Mouse (Mus musculus): ENCODE data around the gene Wnt8b. TPM values are rescaled to one million over a fixed set of nuclear protein-coding genes. Genes with fewer than 3 reads are reported as not detected.

Gene Wnt8b
- polyA plus RNA-seq, 1 experiment from 2014 or later, result 4.6 TPM

- 7% methylated on average over 7 of the region's 7 CpGs for WGBS
- no peak for ATAC-seq (replicated peaks)
- Histone ChIP-seq H3K27ac (replicated peaks) (no peak overlapping the region), H3K4me2 (replicated peaks) (no peak overlapping the region), H3K27me3 (peaks cover 97% of the 10 kb centered on the region), H3K4me3 (no peak overlapping the region), H3K4me1 (peaks cover 29% of the 10 kb centered on the region), H3K9me3 (no peaks in the 10 kb centered on the region), H3K9ac (replicated peaks) (no peak overlapping the region), H3K36me3 (no peaks in the 10 kb centered on the region)
Observed at GRCm38 (mm10) chr19:44513921-44514482, 20.7 kb downstream of the Wnt8b start.

DNA sequence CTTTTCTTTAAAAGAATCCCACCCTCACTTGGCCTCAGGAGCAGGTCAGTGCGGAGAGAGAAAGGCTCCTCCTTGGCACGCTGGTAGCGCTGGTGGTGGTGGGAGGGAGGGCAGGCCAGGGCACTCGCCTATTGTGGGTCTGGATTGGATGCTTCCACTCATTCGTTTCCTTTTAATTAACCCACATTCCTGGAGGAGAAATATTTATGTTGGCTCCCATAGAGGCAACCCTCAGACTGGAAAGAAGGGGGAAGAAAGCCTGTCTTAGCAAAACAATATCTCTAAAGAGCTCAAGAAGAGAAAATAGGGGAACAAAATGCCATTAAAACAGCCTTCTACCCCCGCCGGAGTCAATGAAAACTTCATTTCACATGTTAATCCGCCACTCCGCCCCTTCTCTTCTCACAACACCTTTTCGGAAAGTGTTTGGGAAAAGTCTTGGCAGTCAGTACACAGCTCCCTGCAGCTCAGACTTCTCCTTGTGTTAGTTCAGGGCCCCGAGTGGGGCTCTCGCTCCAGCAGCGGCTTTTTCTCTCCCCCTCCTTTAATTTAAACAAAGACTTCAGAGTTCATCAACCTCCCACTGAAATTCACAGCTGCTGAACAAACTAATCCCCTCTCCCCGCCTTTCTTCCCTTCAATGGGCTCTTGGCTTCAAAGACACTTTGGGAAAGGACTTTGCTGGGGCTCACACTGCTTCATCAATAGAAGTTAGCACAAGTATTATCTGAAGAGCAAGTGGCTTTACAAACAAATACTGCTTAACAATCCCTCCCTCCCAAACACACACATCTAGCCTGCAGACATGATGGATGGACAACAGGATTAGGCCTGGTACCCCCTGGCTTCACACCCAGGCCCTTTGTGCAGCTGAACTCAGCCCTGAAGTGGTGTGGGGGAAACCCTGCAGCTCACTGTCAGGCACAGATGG lies 21.5 kb downstream of the Wnt8b start:
- Histone ChIP-seq H3K27me3 (peaks cover 97% of the 10 kb centered on the region), H3K4me2 (replicated peaks) (no peak overlapping the region), H3K4me3 (no peak overlapping the region), H3K9ac (replicated peaks) (no peak overlapping the region), H3K36me3 (no peaks in the 10 kb centered on the region), H3K4me1 (peaks cover 29% of the 10 kb centered on the region), H3K27ac (replicated peaks) (no peak overlapping the region), H3K9me3 (no peaks in the 10 kb centered on the region)
- WGBS, result 2% methylated on average over 14 of the region's 14 CpGs
- ATAC-seq (replicated peaks), result peak; percentile 88

- Histone ChIP-seq H3K9ac (replicated peaks) (no peak overlapping the region), H3K4me1 (peaks cover 27% of the 10 kb centered on the region), H3K36me3 (no peaks in the 10 kb centered on the region), H3K4me2 (replicated peaks) (no peak overlapping the region), H3K27ac (replicated peaks) (no peak overlapping the region), H3K27me3 (peaks cover 95% of the 10 kb centered on the region), H3K4me3 (no peak overlapping the region), H3K9me3 (no peaks in the 10 kb centered on the region)
- WGBS, result 24% methylated on average over 6 of the region's 6 CpGs
- ATAC-seq (replicated peaks), result no peak
Observed at GRCm38 (mm10) chr19:44515769-44516168, 22.5 kb downstream of the Wnt8b start.

DNA sequence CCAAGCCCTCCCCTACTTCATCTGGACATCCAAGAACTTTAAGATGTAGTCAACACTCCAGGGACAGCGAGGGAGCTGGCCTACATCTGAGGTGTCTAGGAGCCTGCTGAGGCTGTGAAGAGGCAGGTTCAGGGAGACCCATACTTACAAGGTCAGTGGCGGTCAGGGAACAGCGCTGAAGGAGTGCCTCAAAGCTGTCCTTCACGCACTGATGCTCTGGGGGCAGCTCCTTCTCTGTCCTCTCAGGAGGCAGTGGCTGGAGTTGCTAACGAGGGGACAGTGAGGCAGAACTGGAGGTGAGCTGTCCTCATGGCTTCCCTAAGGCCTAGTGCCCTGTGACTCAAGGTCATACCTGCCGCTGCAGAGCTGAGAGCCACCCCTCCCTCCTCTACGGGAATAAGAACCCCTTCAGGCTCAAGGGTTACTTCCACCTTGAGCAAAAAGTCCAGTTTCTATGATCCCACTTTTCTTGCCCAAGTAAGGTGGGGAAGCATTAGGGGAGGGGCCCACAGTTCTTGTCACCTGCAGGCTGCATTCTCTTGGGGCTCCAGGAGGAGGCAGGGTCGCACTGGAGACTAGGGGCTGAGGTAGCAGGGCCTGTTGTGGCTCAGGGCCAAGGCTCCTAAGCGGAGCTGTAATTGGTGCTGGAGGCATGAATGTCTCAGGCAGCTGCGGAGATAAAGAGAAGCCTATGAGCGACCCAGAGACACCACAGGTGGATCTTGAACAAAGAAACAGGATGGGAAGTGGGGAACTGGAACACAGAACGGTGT lies 24.9 kb downstream of the Wnt8b start:
- Histone ChIP-seq H3K4me1 (peaks cover 12% of the 10 kb centered on the region), H3K27ac (replicated peaks) (no peak overlapping the region), H3K9me3 (no peaks in the 10 kb centered on the region), H3K27me3 (peaks cover 85% of the 10 kb centered on the region), H3K4me3 (no peak overlapping the region), H3K9ac (replicated peaks) (no peak overlapping the region), H3K36me3 (no peaks in the 10 kb centered on the region), H3K4me2 (replicated peaks) (no peak overlapping the region)
- 40% methylated on average over 12 of the region's 12 CpGs for WGBS
- ATAC-seq (replicated peaks), result no peak

GRCm38 (mm10) chr19:44519152-44519551 lies 25.9 kb downstream of the Wnt8b start:
- no peak for ATAC-seq (replicated peaks)
- Histone ChIP-seq H3K9me3 (no peaks in the 10 kb centered on the region), H3K4me1 (peaks cover 11% of the 10 kb centered on the region), H3K9ac (replicated peaks) (no peak overlapping the region), H3K4me2 (replicated peaks) (no peak overlapping the region), H3K27me3 (peaks cover 84% of the 10 kb centered on the region), H3K36me3 (no peaks in the 10 kb centered on the region), H3K4me3 (no peak overlapping the region), H3K27ac (replicated peaks) (no peak overlapping the region)
- WGBS, result 32% methylated on average over 7 of the region's 7 CpGs

GRCm38 (mm10) chr19:44525551-44526205 lies 32.4 kb downstream of the Wnt8b start:
- Histone ChIP-seq H3K9me3 (no peaks in the 10 kb centered on the region), H3K27me3 (peaks cover 35% of the 10 kb centered on the region), H3K4me1 (no peaks in the 10 kb centered on the region), H3K36me3 (no peaks in the 10 kb centered on the region), H3K4me2 (replicated peaks) (no peak overlapping the region), H3K4me3 (no peak overlapping the region), H3K9ac (replicated peaks) (no peak overlapping the region), H3K27ac (replicated peaks) (no peak overlapping the region)
- 84% methylated on average over 9 of the region's 9 CpGs for WGBS
- ATAC-seq (replicated peaks), result no peak

DNA sequence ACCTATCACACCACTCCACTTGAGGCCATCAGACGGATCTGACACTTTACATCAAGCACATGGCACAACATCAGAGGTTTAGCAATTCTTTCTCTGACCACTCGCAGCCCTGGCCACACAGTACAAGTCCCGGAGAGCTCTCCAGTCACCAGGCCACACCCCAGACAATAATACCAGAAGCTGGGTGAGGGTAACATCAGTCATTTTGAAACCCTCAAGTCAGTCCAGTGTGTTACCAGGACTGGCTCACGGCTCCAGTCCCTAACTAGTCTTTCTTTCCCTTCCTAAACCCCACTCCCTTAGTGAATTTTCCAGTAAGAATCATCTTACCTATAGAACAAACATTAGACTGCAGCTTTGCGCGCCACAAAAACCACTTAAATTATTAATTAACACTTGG lies 36.7 kb downstream of the Wnt8b start:
- H3K4me1 ChIP-seq, result no peaks in the 10 kb centered on the region
- H3K9me3 ChIP-seq, result no peaks in the 10 kb centered on the region
- peaks cover 8% of the 10 kb centered on the region; the same call in 1 of the 2 replicates for H3K27me3 ChIP-seq
- 76% methylated on average over 6 of the region's 6 CpGs for WGBS
- no peak overlapping the region for H3K9ac ChIP-seq (replicated peaks)
- no peak for ATAC-seq (replicated peaks)
- H3K4me3 ChIP-seq, result no peak overlapping the region
- H3K36me3 ChIP-seq, result no peaks in the 10 kb centered on the region
- H3K4me2 ChIP-seq (replicated peaks), result no peak overlapping the region
- no peak overlapping the region for H3K27ac ChIP-seq (replicated peaks)

DNA sequence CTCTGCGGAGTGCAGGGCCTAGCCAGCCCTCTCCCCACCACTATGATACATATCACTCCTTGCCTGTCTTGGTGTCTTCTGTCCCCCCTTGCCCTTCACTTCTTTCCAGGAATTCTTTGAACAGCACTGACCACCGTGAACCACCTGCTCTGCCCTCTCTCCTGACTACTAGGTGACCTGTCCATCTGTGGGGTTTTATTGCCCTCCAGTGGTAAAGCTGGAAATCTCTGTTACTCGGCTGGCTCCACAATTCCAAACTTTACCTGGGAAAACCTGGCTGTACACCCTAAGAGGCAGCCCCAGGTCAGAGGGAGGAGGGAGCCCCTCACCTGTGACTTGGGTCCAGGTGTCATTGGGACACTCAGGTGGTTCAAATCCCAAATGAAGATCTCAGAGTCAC lies 42.1 kb downstream of the Wnt8b start:
- Histone ChIP-seq H3K4me2 (replicated peaks) (no peak overlapping the region), H3K9me3 (0 out of 2 replicates have a peak, but pooled peaks cover 2% of the 10 kb centered on the region), H3K36me3 (no peaks in the 10 kb centered on the region), H3K9ac (replicated peaks) (no peak overlapping the region), H3K4me1 (no peaks in the 10 kb centered on the region), H3K4me3 (no peak overlapping the region), H3K27me3 (no peaks in the 10 kb centered on the region), H3K27ac (replicated peaks) (no peak overlapping the region)
- no peak for ATAC-seq (replicated peaks)
- 28% methylated on average over 3 of the region's 3 CpGs for WGBS

- H3K4me3 ChIP-seq, result no peak overlapping the region
- 89% methylated on average over 8 of the region's 8 CpGs for WGBS
- H3K27me3 ChIP-seq, result no peaks in the 10 kb centered on the region
- no peak for ATAC-seq (replicated peaks)
- no peak overlapping the region for H3K9ac ChIP-seq (replicated peaks)
- H3K27ac ChIP-seq (replicated peaks), result no peak overlapping the region
- H3K36me3 ChIP-seq, result no peaks in the 10 kb centered on the region
- H3K4me1 ChIP-seq, result no peaks in the 10 kb centered on the region
- H3K9me3 ChIP-seq, result 0 out of 2 replicates have a peak, but pooled peaks cover 4% of the 10 kb centered on the region
- no peak overlapping the region for H3K4me2 ChIP-seq (replicated peaks)
Observed at GRCm38 (mm10) chr19:44537416-44537815, 44.1 kb downstream of the Wnt8b start.

DNA sequence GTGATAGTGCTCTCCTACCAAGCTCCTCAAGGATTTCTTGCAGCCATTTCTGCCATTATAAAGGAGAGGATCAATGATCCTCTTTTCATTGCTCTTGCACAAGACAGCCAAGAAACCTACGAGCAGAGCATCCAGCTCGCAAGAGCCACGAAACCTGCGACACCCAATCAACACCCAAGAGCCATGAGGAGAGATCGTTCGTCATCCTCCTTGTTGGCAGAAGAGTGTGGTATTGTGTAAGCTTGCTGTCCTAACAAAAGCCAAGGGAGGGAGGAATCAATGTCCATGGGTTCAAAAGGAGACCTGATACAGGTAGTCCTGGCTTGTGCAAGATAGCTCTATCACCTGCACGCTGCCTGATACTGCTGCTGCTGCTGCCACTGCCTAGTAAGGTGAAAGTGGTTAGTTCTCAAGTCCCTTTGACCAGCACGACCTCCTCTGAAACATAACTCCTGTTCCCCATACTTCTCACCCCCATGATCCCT lies 49.5 kb downstream of the Wnt8b start:
- H3K9me3 ChIP-seq, result 0 out of 2 replicates have a peak, but pooled peaks cover 4% of the 10 kb centered on the region
- H3K36me3 ChIP-seq, result peaks cover under 1% of the 10 kb centered on the region; the same call in 1 of the 2 replicates
- H3K27me3 ChIP-seq, result peaks cover 36% of the 10 kb centered on the region
- ATAC-seq (replicated peaks), result no peak
- no peak overlapping the region for H3K4me3 ChIP-seq
- H3K4me2 ChIP-seq (replicated peaks), result no peak overlapping the region
- H3K4me1 ChIP-seq, result peaks cover 8% of the 10 kb centered on the region
- H3K9ac ChIP-seq (replicated peaks), result no peak overlapping the region
- WGBS, result 89% methylated on average over 8 of the region's 8 CpGs
- H3K27ac ChIP-seq (replicated peaks), result no peak overlapping the region

- Histone ChIP-seq H3K4me1 (peaks cover 8% of the 10 kb centered on the region), H3K36me3 (peaks cover 17% of the 10 kb centered on the region), H3K4me3 (no peak overlapping the region), H3K9me3 (0 out of 2 replicates have a peak, but pooled peaks cover 4% of the 10 kb centered on the region), H3K27ac (replicated peaks) (no peak overlapping the region), H3K9ac (replicated peaks) (no peak overlapping the region), H3K27me3 (peaks cover 36% of the 10 kb centered on the region), H3K4me2 (replicated peaks) (no peak overlapping the region)
- WGBS, result 49% methylated on average over 10 of the region's 10 CpGs
- ATAC-seq (replicated peaks), result no peak
Observed at GRCm38 (mm10) chr19:44544372-44544771, 51.1 kb downstream of the Wnt8b start.
